Mouse (Mus musculus): Measurements from ENCODE around the gene Serp1. TPM values are rescaled to one million over a fixed set of nuclear protein-coding genes. Genes with fewer than 3 reads are reported as not detected.
"Not testable (repeated sequence)": the region's sequence is repeated elsewhere in the genome, so short reads cannot be mapped to it uniquely, and the experiment has no call there.

The Serp1 gene
- total RNA-seq, 1 experiment from 2014 or later = 205 TPM

DNA sequence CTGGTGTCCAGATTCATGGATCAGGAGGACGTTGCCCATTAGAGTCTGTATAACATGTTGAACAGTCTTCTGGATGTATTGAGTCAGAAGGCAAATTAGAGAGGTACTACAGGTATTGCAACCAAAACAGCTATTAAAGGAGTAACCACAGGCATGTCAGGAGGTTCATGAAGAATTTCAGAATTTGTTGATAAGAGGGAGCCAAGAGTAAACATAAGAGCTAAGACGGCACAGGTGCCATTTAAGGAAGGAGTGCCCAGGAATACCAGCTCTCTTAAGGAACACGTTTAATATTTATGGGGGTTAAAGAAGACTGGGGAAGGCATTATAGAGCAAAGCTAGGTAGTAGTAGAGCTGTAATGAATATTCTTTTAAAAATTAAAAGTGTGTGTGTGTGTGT is 13.0 kb downstream of the Serp1 start:
- no peak for ATAC-seq (replicated peaks; ENCODE audit: insufficient number of reproducible peaks, low FRiP score, low TSS enrichment, poor library complexity, severe bottlenecking)

DNA sequence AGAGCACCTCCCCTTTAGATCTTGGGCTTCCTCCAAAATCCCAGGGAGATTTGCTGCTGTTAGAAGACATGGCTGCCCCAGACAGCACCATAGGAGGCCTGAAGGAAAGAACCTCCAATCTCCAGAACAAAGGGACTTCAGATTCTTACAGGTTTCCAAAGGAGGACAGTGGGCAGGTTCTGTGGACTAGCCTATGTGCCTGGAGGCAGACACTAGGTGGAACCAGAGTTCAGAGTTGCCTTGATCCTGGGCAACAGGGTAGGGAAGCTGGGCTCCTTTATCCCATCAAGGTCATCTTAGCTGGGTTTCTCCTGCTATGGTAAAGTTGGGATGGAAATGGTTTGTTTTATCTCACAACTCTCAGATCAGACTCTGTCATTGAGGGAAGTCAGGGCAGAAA is 14.1 kb downstream of the Serp1 start:
- ATAC-seq (replicated peaks; ENCODE audit: insufficient number of reproducible peaks, low FRiP score, low TSS enrichment, poor library complexity, severe bottlenecking) = no peak

DNA sequence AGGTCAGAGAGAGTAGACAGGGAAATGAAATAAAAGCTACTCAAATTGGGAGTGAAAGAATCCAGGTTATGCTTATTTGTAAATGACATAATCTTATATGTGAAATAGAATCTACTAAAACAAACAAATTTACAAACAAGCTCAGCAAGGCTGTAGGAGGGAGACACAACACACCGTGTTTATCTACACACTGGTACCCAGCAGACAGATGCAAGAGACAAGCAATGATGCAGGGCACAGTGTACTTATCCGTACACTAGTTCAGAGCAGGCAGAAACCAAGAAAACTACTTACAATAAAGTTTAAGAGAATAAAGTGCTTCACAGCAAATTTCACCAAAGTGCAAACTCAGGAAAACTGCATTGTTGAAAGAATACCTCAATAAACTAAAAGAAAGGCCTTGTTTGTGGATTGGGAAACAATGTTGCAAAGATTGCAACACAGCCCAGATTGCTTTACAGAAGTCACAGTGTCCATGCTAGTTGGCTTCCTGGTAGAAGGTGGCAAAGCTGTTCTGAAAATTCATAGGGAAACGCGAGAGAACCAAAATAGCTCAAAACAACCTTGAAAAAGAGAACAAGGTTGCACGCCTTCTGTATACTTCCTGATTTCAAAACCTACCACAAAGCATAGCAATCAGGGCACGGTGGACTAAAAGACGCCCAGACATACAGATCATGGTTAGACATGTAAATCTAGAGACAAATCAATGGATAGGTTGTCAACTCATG is 17.5 kb downstream of the Serp1 start:
- ATAC-seq (replicated peaks; ENCODE audit: insufficient number of reproducible peaks, low FRiP score, low TSS enrichment, poor library complexity, severe bottlenecking) = peak; percentile 93

DNA sequence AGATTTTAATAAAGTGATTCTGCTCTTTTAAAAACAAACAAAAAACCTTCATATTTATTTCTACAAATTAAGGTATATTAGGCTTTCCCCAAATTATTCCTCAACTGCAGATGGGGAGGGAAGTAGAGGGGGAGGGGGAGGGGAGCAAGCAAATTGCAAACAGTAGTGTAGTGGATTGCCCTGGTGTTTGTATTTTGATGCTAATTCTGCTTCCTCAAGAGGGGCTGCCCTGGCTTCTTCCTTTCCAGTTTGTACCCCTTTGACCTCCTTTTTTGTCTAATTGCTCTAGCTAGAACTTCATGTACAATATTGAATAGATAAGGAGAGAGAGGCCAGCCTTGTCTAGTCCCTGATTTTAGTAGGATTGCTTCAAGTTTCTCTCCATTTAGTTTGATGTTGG is 21.0 kb downstream of the Serp1 start:
- ATAC-seq (replicated peaks; ENCODE audit: insufficient number of reproducible peaks, low FRiP score, low TSS enrichment, poor library complexity, severe bottlenecking) = no peak

DNA sequence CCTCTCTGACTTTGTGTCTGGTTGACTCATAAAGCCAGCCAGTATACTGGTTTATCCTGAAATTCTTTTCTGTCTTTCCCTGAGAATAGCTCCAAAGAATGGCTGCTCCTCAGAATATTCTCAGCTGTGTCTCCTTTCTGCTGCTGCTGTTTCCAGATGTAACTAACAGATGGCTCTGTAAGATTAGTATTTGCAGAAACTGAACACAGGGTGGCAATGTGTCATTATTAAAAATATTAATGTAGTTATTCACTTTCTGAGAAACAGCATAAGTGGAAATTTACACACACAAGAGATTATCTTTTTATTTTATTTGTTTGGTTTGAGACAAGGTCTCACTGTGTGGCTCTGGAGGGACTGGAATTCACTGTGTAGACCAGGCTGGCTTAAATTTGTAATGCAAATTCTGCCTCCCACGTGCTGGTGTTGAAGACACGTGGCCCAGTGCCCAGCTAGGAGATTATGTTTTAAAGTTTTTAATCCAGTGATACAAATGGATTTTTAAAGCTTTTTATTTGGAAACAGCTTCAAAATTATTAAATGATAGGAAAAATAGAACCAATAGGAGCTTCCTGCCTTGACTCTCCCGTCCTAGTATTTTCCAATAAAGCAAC is 21.9 kb downstream of the Serp1 start:
- no peak for ATAC-seq (replicated peaks; ENCODE audit: insufficient number of reproducible peaks, low FRiP score, low TSS enrichment, poor library complexity, severe bottlenecking)

DNA sequence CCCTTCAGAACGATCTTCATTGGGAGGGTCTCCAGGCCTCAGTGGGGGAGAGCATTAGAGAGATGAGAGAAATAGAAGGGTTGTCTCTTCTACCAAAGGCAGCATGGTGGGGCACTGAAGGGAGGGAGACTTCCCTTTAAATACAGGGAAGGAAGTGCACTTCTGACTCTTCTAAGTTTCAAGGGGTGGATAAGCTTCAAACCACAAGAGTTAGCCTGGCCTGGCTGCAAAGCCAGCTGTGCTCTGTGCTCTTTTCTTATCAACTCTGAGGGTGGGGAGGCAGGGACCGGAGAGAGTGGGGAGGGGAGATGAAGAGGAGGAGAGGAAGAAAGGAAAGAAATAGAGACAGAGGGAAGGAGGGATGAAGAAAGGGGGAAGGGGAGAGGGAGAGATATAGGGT is 23.7 kb downstream of the Serp1 start:
- ATAC-seq (replicated peaks; ENCODE audit: insufficient number of reproducible peaks, low FRiP score, low TSS enrichment, poor library complexity, severe bottlenecking) = peak; percentile 94

DNA sequence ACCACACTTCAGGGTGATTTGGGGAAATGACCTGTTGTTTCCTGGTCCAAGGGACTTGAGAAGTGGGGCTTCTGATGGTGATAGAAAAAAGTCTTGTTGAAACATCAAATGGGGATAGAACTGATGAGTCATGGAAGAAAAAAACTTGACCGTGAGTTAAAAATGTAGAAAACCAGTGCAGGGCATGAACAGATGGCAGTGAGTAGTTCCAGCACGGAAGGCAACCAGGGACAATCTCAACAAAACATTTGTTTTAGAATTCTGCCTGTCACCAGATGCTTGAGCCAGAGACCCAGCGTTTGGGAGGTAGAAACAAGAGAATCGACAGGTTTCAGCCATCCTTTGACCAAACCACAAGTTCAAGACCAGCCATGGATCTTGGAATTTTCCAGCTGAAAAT is 32.1 kb downstream of the Serp1 start:
- ATAC-seq (replicated peaks; ENCODE audit: insufficient number of reproducible peaks, low FRiP score, low TSS enrichment, poor library complexity, severe bottlenecking) = no peak

DNA sequence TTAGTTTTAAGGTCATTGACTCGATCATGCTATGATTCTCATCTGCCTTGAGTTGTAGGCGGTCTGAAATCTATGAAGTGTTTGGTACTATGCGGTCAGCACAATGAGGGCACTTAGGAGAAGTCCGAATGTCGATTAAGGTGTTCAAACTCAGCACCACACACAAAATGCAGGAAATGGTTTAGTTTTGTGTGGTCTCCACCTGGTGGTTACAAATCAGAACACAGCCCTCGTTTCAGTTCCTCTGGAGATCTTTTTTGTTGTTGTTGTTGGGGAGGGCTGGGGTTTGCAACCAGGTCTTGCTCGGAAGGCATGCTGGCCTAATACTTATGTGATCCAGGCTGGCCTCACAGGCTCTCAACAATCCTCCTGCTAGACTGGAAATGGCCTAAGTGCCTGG is 34.9 kb downstream of the Serp1 start:
- 0 out of 2 replicates have a peak, but pooled peaks have one; percentile 50 for ATAC-seq (replicated peaks; ENCODE audit: insufficient number of reproducible peaks, low FRiP score, low TSS enrichment, poor library complexity, severe bottlenecking)

DNA sequence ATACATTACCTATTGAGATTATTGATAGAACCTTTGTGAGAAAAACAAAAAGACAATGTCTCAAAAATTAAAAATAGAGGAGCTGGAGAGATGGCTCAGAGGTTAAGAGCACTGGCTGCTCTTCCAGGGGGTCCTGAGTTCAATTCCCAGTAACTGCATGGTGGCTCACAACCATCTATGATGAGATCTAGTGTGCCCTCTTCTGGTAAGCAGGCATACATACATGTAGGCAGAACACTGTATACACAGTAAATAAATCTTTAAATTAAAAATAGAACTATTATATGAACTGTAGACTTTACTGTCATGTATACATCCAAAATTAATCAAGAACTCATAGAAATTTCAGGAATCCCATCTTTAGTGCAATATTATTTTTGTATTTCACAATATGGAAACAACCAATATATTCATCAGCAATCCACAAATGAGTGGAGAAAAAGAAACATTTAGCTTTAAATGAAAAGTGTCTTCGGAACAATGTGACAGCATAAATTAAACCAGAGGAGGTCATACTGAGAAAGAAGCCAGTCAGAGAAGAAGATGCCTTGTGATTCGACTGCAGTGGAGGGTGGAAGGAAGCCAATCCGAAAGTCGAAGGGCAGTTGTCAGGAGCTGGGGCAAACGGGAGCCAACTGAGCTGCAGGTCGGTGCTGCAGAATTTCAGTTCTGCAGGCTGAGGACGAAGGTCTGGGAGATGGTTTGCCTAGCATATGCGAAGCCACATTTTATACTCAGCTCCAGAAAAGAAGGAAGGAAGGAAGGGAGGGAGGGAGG is 37.5 kb downstream of the Serp1 start:
- no peak for ATAC-seq (replicated peaks; ENCODE audit: insufficient number of reproducible peaks, low FRiP score, low TSS enrichment, poor library complexity, severe bottlenecking)

DNA sequence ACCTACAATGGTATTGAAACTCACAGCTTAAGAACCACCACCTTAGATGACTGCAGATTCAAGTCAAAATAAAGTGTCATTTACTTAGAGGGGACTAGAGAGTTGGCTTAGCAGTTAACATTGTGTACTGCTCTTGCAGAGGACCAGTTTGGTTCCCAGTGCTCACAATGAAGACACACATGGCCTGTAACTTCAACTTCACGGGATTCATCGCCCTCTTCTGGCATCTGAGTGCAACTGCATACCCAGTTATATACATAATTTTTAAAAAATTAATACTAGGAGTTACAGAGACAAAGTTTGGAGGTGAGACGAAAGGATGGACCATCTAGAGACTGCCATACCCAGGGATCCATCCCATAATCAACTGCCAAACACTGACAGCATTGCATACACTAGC is 38.6 kb downstream of the Serp1 start:
- 0 out of 2 replicates have a peak, but pooled peaks have one; percentile 47 for ATAC-seq (replicated peaks; ENCODE audit: insufficient number of reproducible peaks, low FRiP score, low TSS enrichment, poor library complexity, severe bottlenecking)

DNA sequence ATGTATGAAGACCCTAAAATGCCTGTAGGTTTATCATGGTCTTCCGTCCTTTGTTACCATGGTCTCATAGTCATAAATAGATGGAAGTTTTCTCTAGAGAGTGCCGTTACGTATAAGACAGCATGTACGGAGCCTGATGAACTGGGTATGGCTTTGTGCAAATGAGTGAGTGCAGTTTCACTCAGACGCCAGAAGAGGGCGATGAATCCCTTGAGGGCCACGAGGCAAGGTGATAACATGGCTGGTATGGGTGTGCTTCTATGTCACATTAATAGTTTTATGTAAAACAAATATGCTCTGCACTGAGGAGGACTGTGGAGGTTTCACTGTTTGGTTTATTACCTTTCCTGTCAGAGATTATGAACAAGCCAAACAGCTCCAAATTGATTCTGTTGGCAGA is 39.8 kb downstream of the Serp1 start:
- ATAC-seq (replicated peaks; ENCODE audit: insufficient number of reproducible peaks, low FRiP score, low TSS enrichment, poor library complexity, severe bottlenecking) = peak; percentile 61

DNA sequence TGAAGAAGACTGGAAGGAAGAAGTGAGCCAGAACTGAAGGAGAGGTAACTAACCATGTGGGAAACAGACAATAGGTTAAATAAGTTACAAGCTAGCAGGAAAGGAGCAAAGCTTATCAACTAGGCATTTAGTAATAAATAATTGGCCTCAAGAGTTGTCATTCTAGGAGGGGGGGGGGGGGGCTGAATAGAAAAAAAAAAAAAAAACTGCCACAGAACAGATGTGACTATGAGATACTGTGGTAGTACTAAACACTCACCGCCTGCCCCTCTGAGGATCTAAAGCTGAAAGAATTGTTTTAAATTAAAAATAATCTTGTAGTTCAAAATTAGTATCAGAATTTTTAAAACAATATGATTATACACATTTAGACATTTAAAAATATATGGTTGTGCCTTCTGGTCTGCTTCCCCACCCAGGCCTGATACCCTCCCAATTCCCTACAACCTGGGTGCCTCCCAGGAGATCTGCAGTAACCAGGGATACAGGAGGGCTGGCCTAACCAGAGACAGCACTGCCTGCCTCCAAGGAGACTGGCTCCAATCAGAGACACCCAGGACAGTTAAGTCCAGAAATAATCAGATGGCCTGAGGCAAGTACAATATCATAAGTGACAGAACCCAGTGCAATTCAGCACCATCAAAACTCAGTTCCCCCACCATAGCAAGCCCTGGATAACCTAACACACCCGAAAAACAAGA is 46.8 kb downstream of the Serp1 start:
- ATAC-seq (replicated peaks; ENCODE audit: insufficient number of reproducible peaks, low FRiP score, low TSS enrichment, poor library complexity, severe bottlenecking) = no peak

DNA sequence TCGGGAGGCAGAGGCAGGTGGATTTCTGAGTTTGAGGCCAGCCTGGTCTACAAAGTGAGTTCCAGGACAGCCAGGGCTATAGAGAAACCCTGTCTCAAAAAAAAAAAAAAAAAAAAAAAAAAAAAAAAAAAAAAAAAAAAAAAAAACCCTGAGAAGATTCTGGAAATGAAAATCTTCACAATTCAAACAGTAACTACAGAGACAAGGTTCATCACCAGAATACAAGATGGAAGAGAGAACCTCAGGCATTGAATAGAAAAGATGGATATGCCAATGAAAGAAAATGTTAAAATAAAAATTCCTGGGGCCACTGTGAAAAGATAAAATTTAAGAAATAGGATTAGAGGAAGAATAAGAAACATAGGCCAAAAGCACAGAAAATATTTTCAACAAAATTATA is 50.4 kb downstream of the Serp1 start:
- ATAC-seq (replicated peaks; ENCODE audit: insufficient number of reproducible peaks, low FRiP score, low TSS enrichment, poor library complexity, severe bottlenecking) = not testable (repeated sequence)

Other genes starting within 250 kb of the Serp1 start
- gene Tsc22d2, start 111.2 kb downstream of the Serp1 start, total RNA-seq (2017) = 21.2 to 37.9 TPM (median 23.5 TPM) in 3 replicates
- 52.9 to 62.9 TPM (median 60.4 TPM) in 3 replicates for gene Eif2a, start 71 bp downstream of the Serp1 start, total RNA-seq (2017)
- gene Selenot, start 50.7 kb upstream of the Serp1 start, total RNA-seq (2017) = 192 to 279 TPM (median 244 TPM) in 3 replicates
- gene Erich6, start 111.3 kb upstream of the Serp1 start, total RNA-seq (2017) = not detected in 3 replicates
- gene Siah2, start 166.5 kb upstream of the Serp1 start, total RNA-seq (2017) = 16.8 to 20.9 TPM (median 20.6 TPM) in 3 replicates